Mouse (Mus musculus) heart, embryonic 13.5 days (tissue): ENCODE results near the gene Aqp2. TPM values are rescaled to one million over a fixed set of nuclear protein-coding genes. Genes with fewer than 3 reads are reported as not detected.
A peak's percentile ranks its signal among the peaks of the same experiment; 100 is the strongest.

ENCODE experiments used
- ATAC-seq: fragments of 200-750 bp; cut with Nextera tagmentation; 2 replicates; pipeline ENCODE4 v1.8.0; 2017; ENCODE audit warnings: moderate TSS enrichment; ENCODE audit not compliant: insufficient number of reproducible peaks, low FRiP score, low TSS enrichment; ENCODE audit errors: extremely low read depth
- H3K27ac ChIP-seq: fragments of 300-500 bp; sonication (generic); replicated peaks from 2 replicates; pipeline ENCODE4 v1.5.1; 2015; ENCODE audit warnings: moderate library complexity, mild to moderate bottlenecking, inconsistent platforms
- H3K27me3 ChIP-seq: fragments of 300-500 bp; sonication (generic); replicated peaks from 2 replicates; pipeline ENCODE4 v1.6.1; 2015; ENCODE audit warnings: mild to moderate bottlenecking, inconsistent platforms
- H3K36me3 ChIP-seq: fragments of 300-500 bp; sonication (generic); 2 replicates; pipeline ENCODE4 v1.6.1; 2015; ENCODE audit warnings: mild to moderate bottlenecking, inconsistent platforms
- H3K4me1 ChIP-seq: fragments of 300-500 bp; sonication (generic); 2 replicates; pipeline ENCODE4 v1.6.1; 2015; ENCODE audit warnings: inconsistent platforms
- H3K4me2 ChIP-seq: fragments of 300-500 bp; sonication (generic); 2 replicates; pipeline ENCODE4 v1.6.1; 2015; ENCODE audit warnings: inconsistent platforms, mild to moderate bottlenecking, moderate library complexity
- H3K4me3 ChIP-seq: fragments of 300-500 bp; sonication (generic); 2 replicates; pipeline ENCODE4 v1.5.1; 2015; ENCODE audit warnings: moderate library complexity, mild to moderate bottlenecking, inconsistent platforms
- H3K9ac ChIP-seq: fragments of 300-500 bp; sonication (generic); 2 replicates; pipeline ENCODE4 v1.6.1; 2015; ENCODE audit warnings: inconsistent platforms, mild to moderate bottlenecking, moderate library complexity
- H3K9me3 ChIP-seq: fragments of 300-500 bp; sonication (generic); 2 replicates; pipeline ENCODE4 v1.6.1; 2016; ENCODE audit warnings: inconsistent platforms
- WGBS: fragments of 180-500 bp; shearing (Covaris S2); methylation state at CpG from one replicate; pipeline ENCODE4 v1.1.7; 2015; ENCODE audit warnings: mixed read lengths; 5-methylcytosine and 5-hydroxymethylcytosine counted together
- polyA plus RNA-seq: library from polyadenylated mRNA; unstranded; fragments of >200 nt; fragmentation: Nextera tagmentation; extraction: Ambion mirVana; gene quantifications from 2 replicates; pipeline ENCODE4 v1.2.1, GENCODE M21; 2015

Aqp2 gene
- polyA plus RNA-seq, 1 experiment from 2014 or later: not detected

GRCm38 (mm10) chr15:99592177-99592576 lies 13.3 kb downstream of the Aqp2 start:
- WGBS: 73% methylated on average over 8 of the region's 8 CpGs
- H3K36me3 ChIP-seq: no peaks in the 10 kb centered on the region
- H3K4me3 ChIP-seq: no peak overlapping the region
- H3K27me3 ChIP-seq: peaks cover 95% of the 10 kb centered on the region
- no peaks in the 10 kb centered on the region for H3K9me3 ChIP-seq
- ATAC-seq: no peak
- peaks cover 23% of the 10 kb centered on the region for H3K4me1 ChIP-seq
- no peak overlapping the region for H3K27ac ChIP-seq
- H3K9ac ChIP-seq: no peak overlapping the region
- H3K4me2 ChIP-seq: no peak overlapping the region

GRCm38 (mm10) chr15:99592877-99593276 lies 14.0 kb downstream of the Aqp2 start:
- no peak for ATAC-seq
- Histone ChIP-seq H3K9me3 (no peaks in the 10 kb centered on the region), H3K4me2 (no peak overlapping the region), H3K4me1 (peaks cover 23% of the 10 kb centered on the region), H3K9ac (no peak overlapping the region), H3K36me3 (no peaks in the 10 kb centered on the region), H3K27ac (no peak overlapping the region), H3K27me3 (peaks cover 95% of the 10 kb centered on the region), H3K4me3 (no peak overlapping the region)
- 85% methylated on average over 5 of the region's 5 CpGs for WGBS

GRCm38 (mm10) chr15:99594951-99595350 lies 16.1 kb downstream of the Aqp2 start:
- H3K9me3 ChIP-seq: no peaks in the 10 kb centered on the region
- no peak overlapping the region for H3K4me2 ChIP-seq
- H3K27me3 ChIP-seq: peaks cover 94% of the 10 kb centered on the region
- no peak for ATAC-seq
- no peak overlapping the region for H3K9ac ChIP-seq
- H3K27ac ChIP-seq: no peak overlapping the region
- no peaks in the 10 kb centered on the region for H3K36me3 ChIP-seq
- WGBS: 66% methylated on average over 10 of the region's 10 CpGs
- H3K4me3 ChIP-seq: no peak overlapping the region
- H3K4me1 ChIP-seq: peaks cover 24% of the 10 kb centered on the region

- under 1% methylated on average over 7 of the region's 7 CpGs for WGBS
- ATAC-seq: no peak
Measured at GRCm38 (mm10) chr15:99596056-99596687, 17.3 kb downstream of the Aqp2 start.

DNA sequence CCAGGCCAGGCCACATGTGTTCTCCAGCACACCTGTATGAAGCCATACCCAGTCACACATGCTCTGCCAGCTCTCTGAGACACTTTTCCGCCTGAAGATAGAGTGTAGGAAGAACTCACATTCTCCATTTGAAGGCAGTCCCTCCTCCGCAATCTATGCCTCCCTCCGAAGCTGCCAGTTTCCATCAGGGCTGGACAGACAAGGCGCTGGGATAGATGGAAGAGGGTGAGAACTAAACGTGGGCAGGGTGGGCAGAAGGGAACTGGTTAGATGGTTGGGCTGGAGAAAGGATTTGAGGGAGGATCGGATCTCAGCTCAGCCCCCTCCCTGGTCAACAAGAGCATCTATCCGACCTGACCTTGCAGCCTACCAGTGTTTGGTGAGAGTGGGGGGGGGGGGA lies 18.0 kb downstream of the Aqp2 start:
- no peak for ATAC-seq
- peaks cover 93% of the 10 kb centered on the region for H3K27me3 ChIP-seq
- H3K4me1 ChIP-seq: peaks cover 27% of the 10 kb centered on the region
- 55% methylated on average over 7 of the region's 7 CpGs for WGBS
- no peak overlapping the region for H3K9ac ChIP-seq
- no peaks in the 10 kb centered on the region for H3K9me3 ChIP-seq
- H3K27ac ChIP-seq: no peak overlapping the region
- H3K36me3 ChIP-seq: no peaks in the 10 kb centered on the region
- H3K4me2 ChIP-seq: no peak overlapping the region
- no peak overlapping the region for H3K4me3 ChIP-seq

More at GRCm38 (mm10) chr15:99596056-99596687, 17.3 kb downstream of the Aqp2 start:
- Histone ChIP-seq H3K4me2 (no peak overlapping the region), H3K27me3 (peaks cover 94% of the 10 kb centered on the region), H3K27ac (no peak overlapping the region), H3K36me3 (no peaks in the 10 kb centered on the region), H3K9ac (no peak overlapping the region), H3K9me3 (no peaks in the 10 kb centered on the region), H3K4me1 (peaks cover 20% of the 10 kb centered on the region), H3K4me3 (no peak overlapping the region)

- H3K27ac ChIP-seq: no peak overlapping the region
- no peaks in the 10 kb centered on the region for H3K36me3 ChIP-seq
- 53% methylated on average over 8 of the region's 8 CpGs for WGBS
- no peaks in the 10 kb centered on the region for H3K9me3 ChIP-seq
- no peak for ATAC-seq
- no peak overlapping the region for H3K4me2 ChIP-seq
- H3K4me3 ChIP-seq: no peak overlapping the region
- H3K9ac ChIP-seq: no peak overlapping the region
- H3K27me3 ChIP-seq: peaks cover 90% of the 10 kb centered on the region
- H3K4me1 ChIP-seq: peaks cover 33% of the 10 kb centered on the region
Measured at GRCm38 (mm10) chr15:99597596-99597995, 18.7 kb downstream of the Aqp2 start.

DNA sequence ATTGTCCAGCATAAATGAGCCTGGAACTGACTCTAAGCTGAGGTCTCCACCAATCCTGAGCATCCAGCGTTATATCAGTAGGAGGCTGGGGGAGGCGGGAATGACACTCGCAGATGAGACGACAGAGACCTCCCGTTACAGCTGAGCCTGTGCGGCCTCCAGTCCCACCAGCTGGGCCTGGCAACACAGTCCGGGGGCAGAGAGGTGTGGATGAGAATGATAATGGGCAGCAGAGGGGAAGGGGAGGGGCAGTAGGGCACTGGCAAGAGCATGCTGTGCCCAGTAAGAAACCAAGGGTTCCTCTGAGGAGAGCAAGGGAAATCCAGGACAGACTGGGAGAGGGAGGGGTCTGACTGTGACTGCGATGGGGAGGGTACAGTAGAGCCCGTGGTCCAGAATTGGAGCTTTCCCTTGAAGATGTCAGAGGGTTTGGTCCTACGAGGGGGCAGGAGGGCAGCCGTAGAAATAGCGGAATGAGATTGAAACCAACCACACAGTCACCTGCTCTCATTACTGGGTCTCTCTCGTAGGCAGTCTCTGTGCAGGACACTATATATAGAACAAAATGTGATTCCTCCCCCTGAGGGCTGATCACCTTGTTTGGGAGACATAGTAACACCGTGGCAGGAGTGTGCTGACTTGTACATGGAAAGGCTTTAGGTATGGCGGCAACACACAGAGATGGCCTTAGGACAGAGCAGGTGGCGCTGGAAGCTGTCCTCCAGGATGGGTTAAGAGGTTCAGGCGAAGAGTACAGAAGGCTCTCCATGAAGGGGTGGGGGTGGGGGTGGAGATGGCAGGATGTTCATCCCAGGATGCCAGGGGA lies 20.6 kb downstream of the Aqp2 start:
- WGBS: 40% methylated on average over 17 of the region's 17 CpGs
- Histone ChIP-seq H3K4me2 (peak overlapping the region; percentile 22; the same call in 1 of the 2 replicates), H3K4me1 (peaks cover 47% of the 10 kb centered on the region), H3K4me3 (no peak overlapping the region), H3K9me3 (no peaks in the 10 kb centered on the region), H3K27ac (no peak overlapping the region), H3K36me3 (no peaks in the 10 kb centered on the region), H3K27me3 (peaks cover 82% of the 10 kb centered on the region), H3K9ac (no peak overlapping the region; the same call in 1 of the 2 replicates)
- no peak for ATAC-seq

DNA sequence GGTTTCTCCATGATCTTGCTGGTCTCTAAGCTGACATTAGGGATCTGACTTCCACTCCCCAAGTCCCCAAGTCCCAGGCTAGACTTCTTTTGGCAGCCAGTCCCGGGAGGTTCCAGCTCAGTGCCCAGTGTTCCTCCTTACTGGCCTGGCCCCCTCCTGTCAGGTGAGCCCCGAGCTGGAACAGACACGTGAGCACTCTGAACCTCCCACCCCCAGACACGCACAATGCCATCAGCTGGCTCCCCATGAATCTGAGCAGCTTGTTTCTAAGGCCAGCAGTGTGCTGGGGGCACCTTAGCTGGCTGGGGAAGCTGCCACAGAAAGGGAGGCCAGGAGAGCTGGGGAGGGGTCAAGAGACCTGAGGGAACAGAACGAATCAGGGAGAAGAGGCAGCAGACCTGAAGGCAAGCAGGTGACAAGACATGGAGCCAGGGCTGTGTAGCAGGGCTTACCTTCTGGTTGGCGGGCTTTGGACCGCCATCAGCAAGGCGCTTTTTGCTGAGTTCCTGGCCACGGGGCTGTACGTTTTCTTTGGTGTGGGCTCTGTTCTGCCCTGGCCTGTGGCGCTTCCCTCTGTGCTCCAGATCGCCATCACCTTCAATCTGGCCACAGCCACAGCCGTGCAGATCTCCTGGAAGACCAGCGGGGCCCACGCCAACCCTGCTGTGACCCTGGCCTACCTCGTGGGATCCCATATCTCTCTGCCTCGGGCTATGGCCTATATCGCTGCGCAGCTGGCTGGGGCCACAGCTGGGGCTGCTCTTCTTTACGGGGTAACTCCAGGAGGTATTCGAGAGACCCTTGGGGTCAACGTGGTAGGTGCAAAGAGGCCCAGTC lies 22.3 kb downstream of the Aqp2 start, which contains the start of gene Aqp6:
TSS of gene Aqp6 (plus strand) at position 415 of the 837 bp plus-strand sequence.
- no peak within 1 kb of the TSS for H3K4me3 ChIP-seq

DNA sequence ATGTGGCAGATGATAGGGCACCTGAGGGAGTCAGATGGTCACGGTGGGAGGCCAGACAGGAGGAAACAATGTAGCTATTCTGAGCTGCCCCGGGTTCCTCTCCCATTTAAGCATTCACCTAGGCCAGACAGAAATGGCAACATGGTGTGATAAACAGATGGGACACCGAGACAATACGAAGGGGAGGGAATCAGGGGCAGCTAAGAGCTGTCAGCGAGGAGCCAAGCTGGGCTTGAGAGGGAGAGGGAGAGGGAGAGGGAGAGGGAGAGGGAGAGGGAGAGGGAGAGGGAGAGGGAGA lies 22.9 kb downstream of the Aqp2 start:
- no peak for ATAC-seq
- H3K27me3 ChIP-seq: peaks cover 85% of the 10 kb centered on the region
- no peak overlapping the region for H3K4me2 ChIP-seq
- H3K27ac ChIP-seq: no peak overlapping the region
- H3K9me3 ChIP-seq: no peaks in the 10 kb centered on the region
- WGBS: 8% methylated on average over 5 of the region's 5 CpGs
- no peak overlapping the region for H3K9ac ChIP-seq
- peaks cover 49% of the 10 kb centered on the region for H3K4me1 ChIP-seq
- H3K36me3 ChIP-seq: no peaks in the 10 kb centered on the region
- no peak overlapping the region for H3K4me3 ChIP-seq

More for the DNA sequence above, 22.3 kb downstream of the Aqp2 start, which contains the start of gene Aqp6:
- Histone ChIP-seq H3K27me3 (peaks cover 82% of the 10 kb centered on the region), H3K4me1 (peaks cover 45% of the 10 kb centered on the region), H3K27ac (no peak within 1 kb of the TSS), H3K4me2 (no peak within 1 kb of the TSS), H3K36me3 (no peaks in the 10 kb centered on the region), H3K9me3 (no peaks in the 10 kb centered on the region), H3K9ac (no peak within 1 kb of the TSS)
- WGBS: 54% methylated on average over 22 of the region's 22 CpGs
- ATAC-seq: no peak

- Histone ChIP-seq H3K27me3 (peaks cover 84% of the 10 kb centered on the region), H3K9me3 (no peaks in the 10 kb centered on the region), H3K4me3 (no peak overlapping the region), H3K27ac (no peak overlapping the region), H3K4me1 (peaks cover 49% of the 10 kb centered on the region), H3K9ac (no peak overlapping the region), H3K4me2 (no peak overlapping the region), H3K36me3 (no peaks in the 10 kb centered on the region)
- ATAC-seq: no peak
- 63% methylated on average over 17 of the region's 17 CpGs for WGBS
Measured at GRCm38 (mm10) chr15:99602206-99602820, 23.5 kb downstream of the Aqp2 start.

GRCm38 (mm10) chr15:99603216-99603615 lies 24.4 kb downstream of the Aqp2 start:
- Histone ChIP-seq H3K4me2 (no peak overlapping the region), H3K27ac (peak overlapping the region; percentile 42), H3K9me3 (no peaks in the 10 kb centered on the region), H3K27me3 (peaks cover 75% of the 10 kb centered on the region), H3K36me3 (no peaks in the 10 kb centered on the region), H3K4me1 (peaks cover 58% of the 10 kb centered on the region), H3K9ac (peak overlapping the region; percentile 1; the same call in 1 of the 2 replicates), H3K4me3 (no peak overlapping the region)
- ATAC-seq: no peak
- WGBS: 68% methylated on average over 7 of the region's 7 CpGs
